Mouse (Mus musculus): ENCODE results near the gene Syt11. TPM values are rescaled to one million over a fixed set of nuclear protein-coding genes. Genes with fewer than 3 reads are reported as not detected.
"Not testable (repeated sequence)": the region's sequence is repeated elsewhere in the genome, so short reads cannot be mapped to it uniquely, and the experiment has no call there.

The Syt11 gene
- polyA plus RNA-seq (2016; fragmentation: Nextera tagmentation; extraction: Ambion mirVana) = 41.4 and 48.5 TPM in 2 replicates

- Histone ChIP-seq H3K9ac (peak within 1 kb of the TSS; percentile 44), H3K4me2 (replicated peaks) (peak within 1 kb of the TSS; percentile 46), H3K27ac (0 out of 2 replicates have a peak within 1 kb of the TSS, but pooled peaks have one; percentile 69), H3K4me3 (peak within 1 kb of the TSS; percentile 44)
- peak; percentile 68 for ATAC-seq (ENCODE audit: insufficient number of reproducible peaks, insufficient read depth, low FRiP score, low TSS enrichment)
- not testable (repeated sequence) for H3K4me1 ChIP-seq, H3K27me3 ChIP-seq, H3K36me3 ChIP-seq, H3K9me3 ChIP-seq
- WGBS = 3% methylated on average over 42 of the region's 51 CpGs
Measured at GRCm38 (mm10) chr3:88774939-88775841, at the start of gene Syt11. Gene Syt11 (minus strand): TSS chr3:88775164.

- H3K9me3 ChIP-seq = no peaks in the 10 kb centered on the region
- H3K9ac ChIP-seq = no peak overlapping the region
- ATAC-seq (ENCODE audit: insufficient number of reproducible peaks, insufficient read depth, low FRiP score, low TSS enrichment) = no peak
- no peak overlapping the region for H3K4me3 ChIP-seq
- no peaks in the 10 kb centered on the region for H3K4me1 ChIP-seq
- no peak overlapping the region for H3K27ac ChIP-seq
- H3K4me2 ChIP-seq (replicated peaks) = no peak overlapping the region
- H3K27me3 ChIP-seq = no peaks in the 10 kb centered on the region
- H3K36me3 ChIP-seq = peaks cover 18% of the 10 kb centered on the region
- WGBS = 90% methylated on average over 5 of the region's 5 CpGs
Measured at GRCm38 (mm10) chr3:88803910-88804540, 29.1 kb upstream of the Syt11 start.

- H3K4me3 ChIP-seq; H3K27me3 ChIP-seq; H3K36me3 ChIP-seq; H3K27ac ChIP-seq; ATAC-seq (ENCODE audit: insufficient number of reproducible peaks, insufficient read depth, low FRiP score, low TSS enrichment); H3K9ac ChIP-seq; H3K4me1 ChIP-seq; H3K4me2 ChIP-seq (replicated peaks); H3K9me3 ChIP-seq: not testable (repeated sequence)
- 84% methylated on average over 6 of the region's 6 CpGs for WGBS
Measured at GRCm38 (mm10) chr3:88797507-88797906, 22.5 kb upstream of the Syt11 start.

GRCm38 (mm10) chr3:88788033-88788432 lies 13.1 kb upstream of the Syt11 start:
- not testable (repeated sequence) for H3K4me2 ChIP-seq (replicated peaks); ATAC-seq (ENCODE audit: insufficient number of reproducible peaks, insufficient read depth, low FRiP score, low TSS enrichment); H3K27me3 ChIP-seq; H3K27ac ChIP-seq; H3K9me3 ChIP-seq; H3K36me3 ChIP-seq; H3K4me3 ChIP-seq; H3K4me1 ChIP-seq; H3K9ac ChIP-seq
- 95% methylated on average over 2 of the region's 4 CpGs for WGBS

- not testable (repeated sequence) for H3K4me2 ChIP-seq (replicated peaks)
Measured at GRCm38 (mm10) chr3:88786805-88787204, 11.8 kb upstream of the Syt11 start.

GRCm38 (mm10) chr3:88786323-88786722 lies 11.4 kb upstream of the Syt11 start:
- 0 out of 2 replicates have a peak, but pooled peaks have one; percentile 41 for ATAC-seq (ENCODE audit: insufficient number of reproducible peaks, insufficient read depth, low FRiP score, low TSS enrichment)
- H3K9me3 ChIP-seq; H3K4me1 ChIP-seq; H3K4me2 ChIP-seq (replicated peaks); H3K27me3 ChIP-seq; H3K9ac ChIP-seq; H3K36me3 ChIP-seq; H3K4me3 ChIP-seq; H3K27ac ChIP-seq: not testable (repeated sequence)
- 84% methylated on average over 1 of the region's 4 CpGs for WGBS

More at GRCm38 (mm10) chr3:88786805-88787204, 11.8 kb upstream of the Syt11 start:
- not testable (repeated sequence) for H3K36me3 ChIP-seq; H3K9ac ChIP-seq; H3K27ac ChIP-seq; H3K27me3 ChIP-seq; ATAC-seq (ENCODE audit: insufficient number of reproducible peaks, insufficient read depth, low FRiP score, low TSS enrichment); H3K4me3 ChIP-seq; H3K4me1 ChIP-seq; H3K9me3 ChIP-seq
- WGBS = no CpG with 5 or more reads among the region's 8 CpGs

- no peaks in the 10 kb centered on the region for H3K27me3 ChIP-seq
- H3K9me3 ChIP-seq = no peaks in the 10 kb centered on the region
- no peak overlapping the region for H3K27ac ChIP-seq
- H3K4me2 ChIP-seq (replicated peaks) = no peak overlapping the region
- H3K4me1 ChIP-seq = no peaks in the 10 kb centered on the region
- no peak overlapping the region for H3K9ac ChIP-seq
- no peak for ATAC-seq (ENCODE audit: insufficient number of reproducible peaks, insufficient read depth, low FRiP score, low TSS enrichment)
- peaks cover 6% of the 10 kb centered on the region for H3K36me3 ChIP-seq
- no peak overlapping the region for H3K4me3 ChIP-seq
- 92% methylated on average over 5 of the region's 5 CpGs for WGBS
Measured at GRCm38 (mm10) chr3:88784889-88785288, 9.9 kb upstream of the Syt11 start.

GRCm38 (mm10) chr3:88773163-88773562 lies 1.8 kb downstream of the Syt11 start:
- ATAC-seq (ENCODE audit: insufficient number of reproducible peaks, insufficient read depth, low FRiP score, low TSS enrichment) = not testable (repeated sequence)

GRCm38 (mm10) chr3:88772399-88772798 lies 2.6 kb downstream of the Syt11 start:
- H3K36me3 ChIP-seq; ATAC-seq (ENCODE audit: insufficient number of reproducible peaks, insufficient read depth, low FRiP score, low TSS enrichment); H3K9ac ChIP-seq; H3K27ac ChIP-seq; H3K9me3 ChIP-seq; H3K4me1 ChIP-seq; H3K27me3 ChIP-seq: not testable (repeated sequence)
- WGBS = 2% methylated on average over 19 of the region's 19 CpGs
- peak overlapping the region; percentile 33 for H3K4me2 ChIP-seq (replicated peaks)
- H3K4me3 ChIP-seq = peak overlapping the region; percentile 12; the same call in 1 of the 2 replicates

More at GRCm38 (mm10) chr3:88773163-88773562, 1.8 kb downstream of the Syt11 start:
- H3K4me1 ChIP-seq; H3K4me2 ChIP-seq (replicated peaks); H3K9ac ChIP-seq; H3K27me3 ChIP-seq; H3K36me3 ChIP-seq; H3K9me3 ChIP-seq; H3K4me3 ChIP-seq; H3K27ac ChIP-seq: not testable (repeated sequence)
- WGBS = 94% methylated on average over 6 of the region's 6 CpGs

- not testable (repeated sequence) for H3K9me3 ChIP-seq; H3K36me3 ChIP-seq; H3K27me3 ChIP-seq; ATAC-seq (ENCODE audit: insufficient number of reproducible peaks, insufficient read depth, low FRiP score, low TSS enrichment); H3K4me1 ChIP-seq
- Histone ChIP-seq H3K9ac (peak overlapping the region; percentile 30; the same call in 1 of the 2 replicates), H3K27ac (peak overlapping the region; percentile 82), H3K4me3 (peak overlapping the region; percentile 35), H3K4me2 (replicated peaks) (peak overlapping the region; percentile 62)
- 8% methylated on average over 3 of the region's 6 CpGs for WGBS
Measured at GRCm38 (mm10) chr3:88771941-88772280, 3.1 kb downstream of the Syt11 start.

GRCm38 (mm10) chr3:88771189-88771940 lies 3.6 kb downstream of the Syt11 start:
- Histone ChIP-seq H3K4me3 (peak overlapping the region; percentile 35), H3K9ac (peak overlapping the region; percentile 30; the same call in 1 of the 2 replicates), H3K27ac (peak overlapping the region; percentile 82), H3K4me2 (replicated peaks) (peak overlapping the region; percentile 62)
- ATAC-seq (ENCODE audit: insufficient number of reproducible peaks, insufficient read depth, low FRiP score, low TSS enrichment) = peak; percentile 74
- H3K36me3 ChIP-seq, H3K27me3 ChIP-seq, H3K9me3 ChIP-seq, H3K4me1 ChIP-seq: not testable (repeated sequence)
- 2% methylated on average over 23 of the region's 28 CpGs for WGBS

All from embryonic facial prominence, embryonic 12.5 days (tissue).